Mouse (Mus musculus): ENCODE measurements around the gene Olfr960. TPM values are rescaled to one million over a fixed set of nuclear protein-coding genes. Genes with fewer than 3 reads are reported as not detected.
A peak's percentile ranks its signal among the peaks of the same experiment; 100 is the strongest.

The Olfr960 gene
- polyA plus RNA-seq (2015; fragmentation: Nextera tagmentation; extraction: Ambion mirVana) = not detected in 2 replicates

GRCm38 (mm10) chr9:39621073-39621472, at the start of gene Olfr960:
TSS of gene Olfr960 (plus strand) at chr9:39621373.
- H3K9ac ChIP-seq (ENCODE audit: low read depth, low read length) = no peak within 1 kb of the TSS
- 83% methylated on average over 1 of the region's 1 CpGs for WGBS
- no peaks in the 10 kb centered on the region for H3K9me3 ChIP-seq (replicated peaks; ENCODE audit: low read length)
- ATAC-seq (replicated peaks; ENCODE audit: low FRiP score, low read depth) (no peak), DNase-seq (ENCODE audit: low spot score) (no peak)
- no peak within 1 kb of the TSS for H3K4me2 ChIP-seq (ENCODE audit: low read length)
- H3K4me1 ChIP-seq (replicated peaks; ENCODE audit: insufficient read depth, low read length) = no peaks in the 10 kb centered on the region
- H3K27me3 ChIP-seq (ENCODE audit: insufficient read depth, low read length) = no peaks in the 10 kb centered on the region
- no peak within 1 kb of the TSS for H3K27ac ChIP-seq
- H3K36me3 ChIP-seq (ENCODE audit: insufficient read depth, low read length) = no peaks in the 10 kb centered on the region
- H3K4me3 ChIP-seq (replicated peaks; ENCODE audit: low read depth, low read length) = no peak within 1 kb of the TSS
- no peak for TF ChIP-seq CTCF (IDR thresholded peaks at IDR 0.05; ENCODE audit: low read depth)

GRCm38 (mm10) chr9:39575469-39575868, 45.7 kb upstream of the Olfr960 start, which contains the start of gene Olfr959:
TSS of gene Olfr959 (minus strand) at chr9:39575569.
- no peak for ATAC-seq (replicated peaks; ENCODE audit: low FRiP score, low read depth)
- Histone ChIP-seq H3K9ac (ENCODE audit: low read depth, low read length) (no peak within 1 kb of the TSS), H3K9me3 (replicated peaks; ENCODE audit: low read length) (no peaks in the 10 kb centered on the region), H3K4me2 (ENCODE audit: low read length) (no peak within 1 kb of the TSS), H3K36me3 (ENCODE audit: insufficient read depth, low read length) (no peaks in the 10 kb centered on the region), H3K4me3 (replicated peaks; ENCODE audit: low read depth, low read length) (no peak within 1 kb of the TSS), H3K27me3 (ENCODE audit: insufficient read depth, low read length) (no peaks in the 10 kb centered on the region), H3K27ac (no peak within 1 kb of the TSS), H3K4me1 (replicated peaks; ENCODE audit: insufficient read depth, low read length) (no peaks in the 10 kb centered on the region)
- TF ChIP-seq CTCF (IDR thresholded peaks at IDR 0.05; ENCODE audit: low read depth) = no peak
- 80% methylated on average over 3 of the region's 3 CpGs for WGBS
- DNase-seq (ENCODE audit: low spot score) = no peak

GRCm38 (mm10) chr9:39577050-39577449, 44.1 kb upstream of the Olfr960 start:
- Histone ChIP-seq H3K36me3 (ENCODE audit: insufficient read depth, low read length) (no peaks in the 10 kb centered on the region), H3K4me2 (ENCODE audit: low read length) (no peak overlapping the region), H3K27ac (no peak overlapping the region), H3K9ac (ENCODE audit: low read depth, low read length) (no peak overlapping the region), H3K4me3 (replicated peaks; ENCODE audit: low read depth, low read length) (no peak overlapping the region), H3K27me3 (ENCODE audit: insufficient read depth, low read length) (no peaks in the 10 kb centered on the region), H3K4me1 (replicated peaks; ENCODE audit: insufficient read depth, low read length) (no peaks in the 10 kb centered on the region), H3K9me3 (replicated peaks; ENCODE audit: low read length) (no peaks in the 10 kb centered on the region)
- DNase-seq (ENCODE audit: low spot score) (no peak), ATAC-seq (replicated peaks; ENCODE audit: low FRiP score, low read depth) (no peak)
- WGBS = 87% methylated on average over 5 of the region's 5 CpGs
- no peak for TF ChIP-seq CTCF (IDR thresholded peaks at IDR 0.05; ENCODE audit: low read depth)

GRCm38 (mm10) chr9:39602536-39603332, 18.4 kb upstream of the Olfr960 start:
- ATAC-seq (replicated peaks; ENCODE audit: low FRiP score, low read depth) (peak; percentile 74; the same call in 1 of the 2 replicates), DNase-seq (ENCODE audit: low spot score) (peak; percentile 57)
- Histone ChIP-seq H3K4me2 (ENCODE audit: low read length) (peak overlapping the region; percentile 70), H3K9me3 (replicated peaks; ENCODE audit: low read length) (no peaks in the 10 kb centered on the region), H3K4me3 (replicated peaks; ENCODE audit: low read depth, low read length) (peak overlapping the region; percentile 31), H3K4me1 (replicated peaks; ENCODE audit: insufficient read depth, low read length) (0 out of 2 replicates have a peak, but pooled peaks cover 3% of the 10 kb centered on the region), H3K27ac (0 out of 2 replicates have a peak overlapping the region, but pooled peaks have one; percentile 1), H3K9ac (ENCODE audit: low read depth, low read length) (0 out of 2 replicates have a peak overlapping the region, but pooled peaks have one; percentile 8), H3K27me3 (ENCODE audit: insufficient read depth, low read length) (no peaks in the 10 kb centered on the region), H3K36me3 (ENCODE audit: insufficient read depth, low read length) (no peaks in the 10 kb centered on the region)
- under 1% methylated on average over 19 of the region's 19 CpGs for WGBS
- TF ChIP-seq CTCF (IDR thresholded peaks at IDR 0.05; ENCODE audit: low read depth) = no peak

- peak overlapping the region; percentile 31 for H3K4me3 ChIP-seq (replicated peaks; ENCODE audit: low read depth, low read length)
- no peaks in the 10 kb centered on the region for H3K27me3 ChIP-seq (ENCODE audit: insufficient read depth, low read length)
- ATAC-seq (replicated peaks; ENCODE audit: low FRiP score, low read depth) (peak; percentile 59; the same call in 1 of the 2 replicates), DNase-seq (ENCODE audit: low spot score) (peak; percentile 74)
- no peaks in the 10 kb centered on the region for H3K36me3 ChIP-seq (ENCODE audit: insufficient read depth, low read length)
- H3K9ac ChIP-seq (ENCODE audit: low read depth, low read length) = 0 out of 2 replicates have a peak overlapping the region, but pooled peaks have one; percentile 8
- 0 out of 2 replicates have a peak, but pooled peaks cover 3% of the 10 kb centered on the region for H3K4me1 ChIP-seq (replicated peaks; ENCODE audit: insufficient read depth, low read length)
- peak overlapping the region; percentile 70 for H3K4me2 ChIP-seq (ENCODE audit: low read length)
- no peak for TF ChIP-seq CTCF (IDR thresholded peaks at IDR 0.05; ENCODE audit: low read depth)
- 0 out of 2 replicates have a peak overlapping the region, but pooled peaks have one; percentile 1 for H3K27ac ChIP-seq
- under 1% methylated on average over 9 of the region's 9 CpGs for WGBS
- H3K9me3 ChIP-seq (replicated peaks; ENCODE audit: low read length) = no peaks in the 10 kb centered on the region
Measured at GRCm38 (mm10) chr9:39603333-39603845, 17.8 kb upstream of the Olfr960 start.

- WGBS = 0% methylated on average over 8 of the region's 8 CpGs
- H3K27ac ChIP-seq = 0 out of 2 replicates have a peak within 1 kb of the TSS, but pooled peaks have one; percentile 1
- DNase-seq (ENCODE audit: low spot score) (peak; percentile 42), ATAC-seq (replicated peaks; ENCODE audit: low FRiP score, low read depth) (no peak)
- H3K9me3 ChIP-seq (replicated peaks; ENCODE audit: low read length) = no peaks in the 10 kb centered on the region
- 0 out of 2 replicates have a peak, but pooled peaks cover 3% of the 10 kb centered on the region for H3K4me1 ChIP-seq (replicated peaks; ENCODE audit: insufficient read depth, low read length)
- no peaks in the 10 kb centered on the region for H3K27me3 ChIP-seq (ENCODE audit: insufficient read depth, low read length)
- no peak for TF ChIP-seq CTCF (IDR thresholded peaks at IDR 0.05; ENCODE audit: low read depth)
- H3K36me3 ChIP-seq (ENCODE audit: insufficient read depth, low read length) = no peaks in the 10 kb centered on the region
- H3K4me2 ChIP-seq (ENCODE audit: low read length) = peak within 1 kb of the TSS; percentile 70
- peak within 1 kb of the TSS; percentile 18; the same call in 1 of the 2 replicates for H3K9ac ChIP-seq (ENCODE audit: low read depth, low read length)
- peak within 1 kb of the TSS; percentile 31 for H3K4me3 ChIP-seq (replicated peaks; ENCODE audit: low read depth, low read length)
Measured at GRCm38 (mm10) chr9:39603999-39604453, 17.1 kb upstream of the Olfr960 start, which contains the start of gene AW551984. TSS of gene AW551984 (minus strand) at chr9:39604403.
